Comparison of ENCODE assay signal across 8 mouse cellular contexts in the genomic region with DNA sequence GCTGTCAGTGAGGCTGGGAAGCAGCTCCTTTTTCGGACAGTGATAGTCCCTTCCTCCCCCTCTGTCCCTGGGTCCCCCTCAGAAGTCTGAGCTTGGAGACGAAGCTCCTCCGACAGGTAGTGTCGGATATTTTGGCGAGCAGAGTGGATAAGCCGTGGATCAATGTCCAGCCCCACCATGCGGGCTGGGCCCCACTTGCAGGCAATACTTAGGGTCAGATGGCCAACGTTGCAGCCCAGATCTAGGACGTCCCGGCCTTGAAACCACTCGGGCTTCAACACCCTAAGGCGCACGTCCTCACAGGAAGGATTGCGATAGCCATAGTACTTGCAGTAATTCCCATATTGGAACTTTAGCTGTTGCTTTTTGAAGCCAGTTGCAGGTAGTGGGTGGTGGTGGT. TPM values are rescaled to one million over a fixed set of nuclear protein-coding genes. Genes with fewer than 3 reads are reported as not detected.
DNase-seq lines count a peak whose midpoint lies in the region; ATAC-seq lines count a peak whose summit lies in the region.

No protein-coding gene starts in this region.

- H3K27ac ChIP-seq in heart, embryonic 16.5 days (ENCODE audit: low read length) = no peak overlapping the region
- H3K27ac ChIP-seq in forebrain, embryonic 15.5 days (replicated peaks) = no peak overlapping the region
- peak overlapping the region; percentile 100; the same call in 1 of the 2 replicates for H3K27ac ChIP-seq in liver, embryonic 16.5 days (ENCODE audit: low read length)

- H3K9me3 ChIP-seq in heart, embryonic 16.5 days (replicated peaks; ENCODE audit: control insufficient read depth, low read length) = peaks cover 3% of the 10 kb centered on the region; the same call in 1 of the 2 replicates
- no peaks in the 10 kb centered on the region for H3K9me3 ChIP-seq in forebrain, embryonic 15.5 days
- no peaks in the 10 kb centered on the region for H3K9me3 ChIP-seq in liver, embryonic 16.5 days (replicated peaks; ENCODE audit: control insufficient read depth, low read length)

- intact Hi-C loops in heart, postnatal 14 days (cut with DNase I) = loop anchor here (10.0 kb wide), 2 partner anchors 370 to 820 kb away; a partner anchor contains a TSS
- intact Hi-C loops in left cerebral cortex, postnatal 25 days (cut with DNase I) = no loop called here

- 67% methylated on average over 14 of the region's 14 CpGs for WGBS in heart, embryonic 16.5 days
- WGBS in forebrain, embryonic 15.5 days = 88% methylated on average over 14 of the region's 14 CpGs
- 65% methylated on average over 14 of the region's 14 CpGs for WGBS in liver, embryonic 16.5 days (ENCODE audit: insufficient replicate concordance)

- H3K4me3 ChIP-seq in heart, embryonic 16.5 days (ENCODE audit: low read length) = peak overlapping the region; percentile 84
- peak overlapping the region; percentile 86 for H3K4me3 ChIP-seq in forebrain, embryonic 15.5 days
- H3K4me3 ChIP-seq in liver, embryonic 16.5 days (ENCODE audit: low read depth, low read length) = peak overlapping the region; percentile 88

- ATAC-seq in heart, embryonic 16.5 days (replicated peaks; ENCODE audit: extremely low read depth, insufficient read depth, low FRiP score) = no peak
- ATAC-seq in forebrain, embryonic 15.5 days (replicated peaks) = no peak
- ATAC-seq in liver, embryonic 16.5 days (ENCODE audit: low read depth) = no peak

- peak overlapping the region; percentile 91 for H3K9ac ChIP-seq in heart, embryonic 16.5 days (ENCODE audit: low read length)
- peak overlapping the region; percentile 95 for H3K9ac ChIP-seq in forebrain, embryonic 15.5 days (replicated peaks)
- H3K9ac ChIP-seq in liver, embryonic 16.5 days (ENCODE audit: low read depth, low read length) = peak overlapping the region; percentile 95

- H3K36me3 ChIP-seq in heart, embryonic 16.5 days (ENCODE audit: control insufficient read depth, insufficient read depth) = peaks cover 29% of the 10 kb centered on the region
- H3K36me3 ChIP-seq in forebrain, embryonic 15.5 days = peaks cover 43% of the 10 kb centered on the region
- peaks cover 29% of the 10 kb centered on the region for H3K36me3 ChIP-seq in liver, embryonic 16.5 days (ENCODE audit: control insufficient read depth, insufficient read depth)

- peak overlapping the region; percentile 90 for H3K4me2 ChIP-seq in heart, embryonic 16.5 days (ENCODE audit: low read depth, low read length)
- H3K4me2 ChIP-seq in forebrain, embryonic 15.5 days (replicated peaks) = peak overlapping the region; percentile 95
- H3K4me2 ChIP-seq in liver, embryonic 16.5 days (ENCODE audit: low read depth, low read length) = peak overlapping the region; percentile 99

- no peaks in the 10 kb centered on the region for H3K27me3 ChIP-seq in heart, embryonic 16.5 days (ENCODE audit: control insufficient read depth, insufficient read depth, low read length)
- no peaks in the 10 kb centered on the region for H3K27me3 ChIP-seq in forebrain, embryonic 15.5 days
- no peaks in the 10 kb centered on the region for H3K27me3 ChIP-seq in liver, embryonic 16.5 days (ENCODE audit: control insufficient read depth, insufficient read depth, low read depth, low read length)

- DNase-seq in heart, postnatal 14 days = no peak
- peak; percentile 61 for DNase-seq in adrenal gland, adult 8-10 months
- DNase-seq in frontal cortex, postnatal 36 days (ENCODE audit: low spot score in 2 of 2) = no peak
- DNase-seq in thymus, postnatal 0 days (ENCODE audit: low spot score) = no peak
- no peak for DNase-seq in left cerebral cortex, postnatal 25 days (ENCODE audit: low spot score in 2 of 2)

- peaks cover 35% of the 10 kb centered on the region for H3K4me1 ChIP-seq in heart, embryonic 16.5 days (ENCODE audit: control insufficient read depth, insufficient read depth, low read length)
- peaks cover 62% of the 10 kb centered on the region for H3K4me1 ChIP-seq in forebrain, embryonic 15.5 days
- peaks cover 39% of the 10 kb centered on the region for H3K4me1 ChIP-seq in liver, embryonic 16.5 days (ENCODE audit: control insufficient read depth, low read depth, low read length)

RNA-seq across cellular contexts. Expression of a gene that starts 2.9 kb away (rescaled TPM):
- polyA plus RNA-seq in heart, embryonic 16.5 days (2015; fragmentation: Nextera tagmentation; extraction: Ambion mirVana) = 5.6 and 5.7 TPM in 2 replicates
- total RNA-seq in heart, postnatal 14 days (2021) = 10 to 100 TPM; 32.7 to 33.0 TPM
- 10 to 100 TPM; 53.8 to 66.8 (median 56.1) TPM for total RNA-seq in adrenal gland, adult 8-10 months (2022)
- polyA plus RNA-seq in forebrain, embryonic 15.5 days (2015; fragmentation: Nextera tagmentation; extraction: Ambion mirVana) = 12.3 and 12.6 TPM in 2 replicates
- polyA plus RNA-seq in liver, embryonic 16.5 days (2015; fragmentation: Nextera tagmentation; extraction: Ambion mirVana) = 3.8 and 4.6 TPM in 2 replicates
- 13.1 and 17.2 TPM in 2 replicates for polyA plus RNA-seq in thymus, postnatal 0 days (2015; fragmentation: Nextera tagmentation; extraction: Ambion mirVana)
- total RNA-seq in left cerebral cortex, postnatal 25 days (2021) = 10 to 100 TPM; 41.4 to 45.0 TPM

RNA-seq across cellular contexts. Expression of a gene that starts 3.1 kb away (rescaled TPM):
- 9.6 and 9.9 TPM in 2 replicates for polyA plus RNA-seq in heart, embryonic 16.5 days (2015; fragmentation: Nextera tagmentation; extraction: Ambion mirVana)
- 1 to 10 TPM; 1.1 to 1.3 TPM for total RNA-seq in heart, postnatal 14 days (2021)
- 1 to 10 TPM; 1.4 to 4.4 (median 2.8) TPM for total RNA-seq in adrenal gland, adult 8-10 months (2022)
- polyA plus RNA-seq in forebrain, embryonic 15.5 days (2015; fragmentation: Nextera tagmentation; extraction: Ambion mirVana) = 10.4 and 11.3 TPM in 2 replicates
- 3.8 and 4.0 TPM in 2 replicates for polyA plus RNA-seq in liver, embryonic 16.5 days (2015; fragmentation: Nextera tagmentation; extraction: Ambion mirVana)
- 17.7 and 18.6 TPM in 2 replicates for polyA plus RNA-seq in thymus, postnatal 0 days (2015; fragmentation: Nextera tagmentation; extraction: Ambion mirVana)
- 1 to 10 TPM; 4.6 to 6.7 TPM for total RNA-seq in left cerebral cortex, postnatal 25 days (2021)

RNA-seq across cellular contexts. Expression of a gene that starts 5.9 kb away (rescaled TPM):
- polyA plus RNA-seq in heart, embryonic 16.5 days (2015; fragmentation: Nextera tagmentation; extraction: Ambion mirVana) = 20.5 and 22.6 TPM in 2 replicates
- 10 to 100 TPM; 13.9 to 14.0 TPM for total RNA-seq in heart, postnatal 14 days (2021)
- 10 to 100 TPM; 21.2 to 35.5 (median 27.0) TPM for total RNA-seq in adrenal gland, adult 8-10 months (2022)
- polyA plus RNA-seq in forebrain, embryonic 15.5 days (2015; fragmentation: Nextera tagmentation; extraction: Ambion mirVana) = 36.9 and 42.4 TPM in 2 replicates
- polyA plus RNA-seq in liver, embryonic 16.5 days (2015; fragmentation: Nextera tagmentation; extraction: Ambion mirVana) = 14.8 and 15.5 TPM in 2 replicates
- 69.4 and 69.6 TPM in 2 replicates for polyA plus RNA-seq in thymus, postnatal 0 days (2015; fragmentation: Nextera tagmentation; extraction: Ambion mirVana)
- 10 to 100 TPM; 23.4 to 27.1 TPM for total RNA-seq in left cerebral cortex, postnatal 25 days (2021)

RNA-seq across cellular contexts. Expression of a gene that starts 39.0 kb away (rescaled TPM):
- 164 and 189 TPM in 2 replicates for polyA plus RNA-seq in heart, embryonic 16.5 days (2015; fragmentation: Nextera tagmentation; extraction: Ambion mirVana)
- total RNA-seq in heart, postnatal 14 days (2021) = 100 to 1,000 TPM; 287 to 312 TPM
- total RNA-seq in adrenal gland, adult 8-10 months (2022) = 100 to 1,000 TPM in 2 of 4 experiments, 10 to 100 TPM in 2; 73.9 to 110 (median 94.0) TPM
- polyA plus RNA-seq in forebrain, embryonic 15.5 days (2015; fragmentation: Nextera tagmentation; extraction: Ambion mirVana) = 75.6 and 76.1 TPM in 2 replicates
- polyA plus RNA-seq in liver, embryonic 16.5 days (2015; fragmentation: Nextera tagmentation; extraction: Ambion mirVana) = 59.8 and 64.4 TPM in 2 replicates
- polyA plus RNA-seq in thymus, postnatal 0 days (2015; fragmentation: Nextera tagmentation; extraction: Ambion mirVana) = 353 and 419 TPM in 2 replicates
- 100 to 1,000 TPM; 173 to 195 TPM for total RNA-seq in left cerebral cortex, postnatal 25 days (2021)

RNA-seq across cellular contexts. Expression of a gene that starts 43.1 kb away (rescaled TPM):
- 1.6 and 1.9 TPM in 2 replicates for polyA plus RNA-seq in heart, embryonic 16.5 days (2015; fragmentation: Nextera tagmentation; extraction: Ambion mirVana)
- 1 to 10 TPM; 1.4 to 1.8 TPM for total RNA-seq in heart, postnatal 14 days (2021)
- 10 to 100 TPM in 1 of 4 experiments, 1 to 10 TPM in 3; 4.4 to 10.2 (median 7.1) TPM for total RNA-seq in adrenal gland, adult 8-10 months (2022)
- 43.6 and 45.6 TPM in 2 replicates for polyA plus RNA-seq in forebrain, embryonic 15.5 days (2015; fragmentation: Nextera tagmentation; extraction: Ambion mirVana)
- polyA plus RNA-seq in liver, embryonic 16.5 days (2015; fragmentation: Nextera tagmentation; extraction: Ambion mirVana) = 0.21 and 0.33 TPM in 2 replicates
- 7.2 and 8.8 TPM in 2 replicates for polyA plus RNA-seq in thymus, postnatal 0 days (2015; fragmentation: Nextera tagmentation; extraction: Ambion mirVana)
- total RNA-seq in left cerebral cortex, postnatal 25 days (2021) = 10 to 100 TPM; 69.0 to 73.4 TPM
